Mouse (Mus musculus) kidney, embryonic 16.5 days (tissue): ENCODE data around the gene Foxj2. TPM values are rescaled to one million over a fixed set of nuclear protein-coding genes. Genes with fewer than 3 reads are reported as not detected.

Experiments
- ATAC-seq: fragments of 200-750 bp; cut with Nextera tagmentation; 2 replicates; pipeline ENCODE4 v1.8.0; 2017; ENCODE audit warnings: moderate TSS enrichment; ENCODE audit not compliant: low FRiP score, low TSS enrichment
- H3K27ac ChIP-seq: fragments of 300-500 bp; sonication (generic); 2 replicates; pipeline ENCODE4 v1.5.1; 2014; ENCODE audit warnings: low read length
- H3K27me3 ChIP-seq: fragments of 300-500 bp; sonication (generic); 2 replicates; pipeline ENCODE4 v1.6.1; 2014; ENCODE audit warnings: low read length, control low read depth, mixed read lengths; ENCODE audit not compliant: insufficient read depth
- H3K36me3 ChIP-seq: fragments of 300-500 bp; sonication (generic); 2 replicates; pipeline ENCODE4 v1.6.1; 2014; ENCODE audit warnings: low read length, control low read depth, mixed read lengths; ENCODE audit not compliant: insufficient read depth
- H3K4me1 ChIP-seq: fragments of 300-500 bp; sonication (generic); 2 replicates; pipeline ENCODE4 v1.6.1; 2014; ENCODE audit warnings: low read length, control low read depth, mixed read lengths; ENCODE audit not compliant: insufficient read depth
- H3K4me2 ChIP-seq: fragments of 300-500 bp; sonication (generic); replicated peaks from 2 replicates; pipeline ENCODE4 v1.6.1; 2014; ENCODE audit warnings: low read depth, low read length
- H3K4me3 ChIP-seq: fragments of 300-500 bp; sonication (generic); 2 replicates; pipeline ENCODE4 v1.5.1; 2014; ENCODE audit warnings: mild to moderate bottlenecking, low read length
- H3K9ac ChIP-seq: fragments of 300-500 bp; sonication (generic); replicated peaks from 2 replicates; pipeline ENCODE4 v1.6.1; 2014; ENCODE audit warnings: low read length
- H3K9me3 ChIP-seq: fragments of 300-500 bp; sonication (generic); 2 replicates; pipeline ENCODE4 v1.6.1; 2016; ENCODE audit warnings: low read length, control low read depth
- WGBS: fragments of 180-500 bp; shearing (Covaris S2); extraction: QIAGEN DNeasy Blood & Tissue Kit; methylation state at CpG from one replicate; pipeline ENCODE4 v1.1.7; 2014; 5-methylcytosine and 5-hydroxymethylcytosine counted together
- polyA plus RNA-seq: library from polyadenylated mRNA; unstranded; fragments of >200 nt; fragmentation: Nextera tagmentation; extraction: Ambion mirVana; gene quantifications from 2 replicates; pipeline ENCODE4 v1.2.1, GENCODE M21; 2015

Foxj2 gene
- polyA plus RNA-seq, 1 experiment from 2014 or later = 5.8 TPM

DNA sequence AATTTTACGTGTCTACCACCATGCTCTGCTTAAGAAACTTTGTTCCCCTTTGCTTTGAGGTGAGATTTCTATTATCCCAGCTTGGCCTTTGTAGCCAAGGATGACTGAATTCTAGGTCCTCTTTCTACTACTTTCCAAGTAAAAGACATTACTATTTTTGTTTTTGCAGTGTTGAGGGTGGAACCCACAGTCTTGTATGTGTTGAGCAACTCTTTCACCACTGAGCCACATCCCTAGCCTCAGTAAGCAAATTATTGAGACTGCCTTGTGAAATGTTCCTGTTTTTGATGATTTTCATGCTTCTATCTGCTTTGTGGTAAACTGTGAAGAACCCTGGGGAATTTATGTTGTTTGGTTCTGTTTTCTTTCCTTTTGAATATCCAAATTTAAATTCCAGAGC is 43.2 kb downstream of the Foxj2 start:
- ATAC-seq = no peak
- WGBS = 83% methylated on average over 1 of the region's 1 CpGs
- Histone ChIP-seq H3K9me3 (peaks cover 16% of the 10 kb centered on the region), H3K4me3 (no peak overlapping the region), H3K9ac (no peak overlapping the region), H3K27me3 (no peaks in the 10 kb centered on the region), H3K4me2 (no peak overlapping the region), H3K4me1 (no peaks in the 10 kb centered on the region), H3K36me3 (no peaks in the 10 kb centered on the region), H3K27ac (no peak overlapping the region)

DNA sequence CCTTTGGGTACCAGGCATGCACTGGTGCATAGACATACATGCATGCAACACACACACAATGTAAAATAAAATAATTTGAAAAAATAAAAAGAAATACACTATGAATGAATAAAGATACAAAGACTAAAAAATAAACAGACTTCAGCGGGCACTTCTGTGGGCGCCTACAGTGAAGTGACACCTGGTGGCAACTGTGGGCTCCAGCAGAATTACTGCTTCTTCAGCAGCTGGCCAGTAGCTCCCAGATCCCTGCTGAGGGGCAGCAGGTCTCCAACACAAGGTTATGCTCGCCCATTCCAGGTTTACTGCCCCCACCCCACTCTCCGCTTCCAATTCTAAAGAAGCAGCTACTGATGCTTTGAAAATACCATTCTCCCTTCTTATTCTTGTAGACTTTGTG is 48.2 kb downstream of the Foxj2 start:
- Histone ChIP-seq H3K4me3 (no peak overlapping the region), H3K4me1 (no peaks in the 10 kb centered on the region), H3K27me3 (no peaks in the 10 kb centered on the region), H3K9me3 (no peaks in the 10 kb centered on the region), H3K4me2 (no peak overlapping the region), H3K36me3 (no peaks in the 10 kb centered on the region), H3K27ac (no peak overlapping the region), H3K9ac (no peak overlapping the region)
- WGBS = 61% methylated on average over 4 of the region's 4 CpGs
- ATAC-seq = no peak

DNA sequence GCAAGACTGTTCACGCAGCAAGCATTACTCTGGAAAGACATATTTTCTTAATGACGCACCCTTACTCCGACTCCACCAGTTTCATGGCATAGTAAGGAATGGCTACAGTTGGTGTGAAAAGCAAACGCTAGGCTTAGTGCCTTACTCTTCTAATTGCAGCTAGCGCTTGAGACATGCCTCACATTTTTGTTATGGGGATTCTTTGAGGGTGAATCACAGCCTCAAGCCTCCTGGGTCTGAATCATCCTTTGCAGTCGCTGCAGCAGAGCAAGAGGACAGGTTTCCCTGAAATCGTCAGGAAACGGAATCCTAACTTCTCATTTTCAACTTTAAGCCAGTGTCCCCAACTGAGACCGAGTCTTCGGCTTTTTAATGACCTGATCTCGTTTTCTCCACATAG is 50.1 kb downstream of the Foxj2 start:
- 83% methylated on average over 11 of the region's 11 CpGs for WGBS
- no peak overlapping the region for H3K4me2 ChIP-seq
- ATAC-seq = no peak

DNA sequence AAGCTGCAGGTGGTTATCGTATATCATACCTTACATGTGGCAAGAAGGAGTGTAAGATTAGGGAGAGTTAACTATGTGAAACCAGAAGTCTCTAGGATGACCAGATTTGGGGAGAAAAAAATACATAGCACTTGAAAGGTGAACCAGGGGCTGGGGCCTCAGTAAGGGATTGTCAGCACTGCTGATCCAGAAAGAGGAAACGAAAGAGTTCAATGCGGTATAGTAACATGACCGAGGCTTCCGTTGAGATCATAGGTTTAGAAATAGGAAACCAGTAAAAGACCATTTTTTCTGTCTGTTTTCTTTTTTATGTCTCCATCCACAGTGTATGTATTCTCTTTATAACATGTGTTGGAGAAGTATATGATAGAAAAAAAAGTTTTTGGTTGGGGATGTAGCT is 53.1 kb downstream of the Foxj2 start:
- no peak for ATAC-seq
- Histone ChIP-seq H3K36me3 (no peaks in the 10 kb centered on the region), H3K27me3 (no peaks in the 10 kb centered on the region), H3K4me2 (no peak overlapping the region), H3K4me1 (peaks cover 6% of the 10 kb centered on the region), H3K9me3 (no peaks in the 10 kb centered on the region), H3K9ac (no peak overlapping the region), H3K4me3 (no peak overlapping the region), H3K27ac (no peak overlapping the region)
- WGBS = 93% methylated on average over 5 of the region's 5 CpGs

More for the DNA sequence above, 50.1 kb downstream of the Foxj2 start:
- no peak overlapping the region for H3K27ac ChIP-seq
- no peaks in the 10 kb centered on the region for H3K27me3 ChIP-seq
- no peaks in the 10 kb centered on the region for H3K9me3 ChIP-seq
- H3K4me3 ChIP-seq = no peak overlapping the region
- H3K4me1 ChIP-seq = no peaks in the 10 kb centered on the region
- H3K9ac ChIP-seq = no peak overlapping the region
- H3K36me3 ChIP-seq = no peaks in the 10 kb centered on the region

DNA sequence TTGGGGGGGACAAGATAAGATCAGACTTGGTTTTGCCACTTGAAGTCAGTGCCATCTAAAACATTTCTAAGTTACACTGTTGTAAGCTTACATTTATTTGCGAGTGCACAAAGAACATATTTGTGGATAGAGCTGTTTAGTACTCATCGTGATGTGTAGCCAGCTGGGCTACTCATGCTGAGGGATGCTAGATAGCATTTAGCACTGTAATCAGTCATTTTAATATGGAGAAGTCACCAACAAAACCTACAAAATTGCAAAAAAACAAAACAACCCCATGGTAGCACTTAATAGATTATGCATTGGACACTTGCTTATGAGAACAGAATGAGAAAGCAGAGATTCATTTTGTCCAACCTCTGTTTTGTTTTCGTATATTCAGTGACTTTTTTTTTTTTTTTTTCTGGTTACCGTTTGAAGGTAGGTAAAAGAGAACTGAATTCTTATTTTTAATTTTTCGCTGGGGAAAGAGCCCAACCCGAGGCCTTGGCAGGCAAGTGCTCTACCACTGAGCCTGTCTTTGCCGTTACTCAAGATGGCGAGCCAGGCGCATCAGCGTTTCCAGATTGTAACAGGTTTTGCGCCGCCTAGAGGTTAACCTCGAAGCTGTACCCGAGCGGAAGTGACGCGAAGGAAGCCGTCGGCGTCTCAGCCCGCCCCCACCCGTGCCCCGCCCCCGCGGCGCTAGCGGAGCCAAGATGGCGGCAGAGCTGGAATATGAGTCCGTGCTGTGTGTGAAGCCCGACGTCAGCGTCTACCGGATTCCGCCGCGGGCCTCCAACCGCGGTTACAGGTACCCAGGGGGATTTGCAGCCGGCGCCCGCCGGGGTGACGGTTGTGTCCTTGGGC is 54.4 kb downstream of the Foxj2 start, which contains the start of gene Necap1:
Gene Necap1, plus strand, starts transcription at position 604 of the 849 bp plus-strand sequence.
- ATAC-seq = peak; percentile 96
- Histone ChIP-seq H3K36me3 (peaks cover 8% of the 10 kb centered on the region; the same call in 1 of the 2 replicates), H3K27me3 (no peaks in the 10 kb centered on the region), H3K9me3 (no peaks in the 10 kb centered on the region), H3K4me1 (peaks cover 6% of the 10 kb centered on the region), H3K9ac (peak within 1 kb of the TSS; percentile 95), H3K4me3 (peak within 1 kb of the TSS; percentile 87), H3K4me2 (peak within 1 kb of the TSS; percentile 65), H3K27ac (peak within 1 kb of the TSS; percentile 87)
- 9% methylated on average over 33 of the region's 43 CpGs for WGBS

DNA sequence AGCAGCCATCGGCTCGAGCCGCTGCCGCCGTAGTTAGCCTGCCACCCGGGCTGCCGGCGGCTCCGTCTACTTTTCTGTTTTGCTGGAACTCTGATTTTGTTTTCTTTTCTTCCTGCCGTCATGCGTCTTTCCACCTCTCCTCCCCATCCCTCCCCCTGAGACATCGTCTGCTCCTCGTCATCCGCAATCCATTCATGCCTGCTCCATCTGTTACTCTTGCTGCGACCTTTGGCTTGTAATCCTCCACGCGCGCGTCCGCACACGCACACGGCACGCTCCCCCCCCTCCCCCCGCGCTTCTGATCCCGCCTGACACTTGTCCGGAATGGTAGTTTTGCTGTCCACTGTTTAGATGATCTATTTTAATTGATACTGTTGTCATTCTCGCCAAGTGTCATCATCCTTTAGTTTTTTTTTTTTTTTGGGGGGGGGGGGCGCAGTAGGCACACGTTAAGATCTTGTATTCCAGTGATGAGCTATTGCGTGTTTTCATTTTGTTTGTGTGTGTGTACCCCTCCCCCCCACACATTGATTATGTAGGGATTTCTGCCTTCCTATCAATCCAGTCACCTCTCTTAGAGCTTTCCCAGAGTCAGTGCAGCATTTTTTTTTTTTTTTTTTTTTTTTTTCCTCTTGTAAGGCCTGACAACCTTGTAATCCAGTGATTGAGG is 55.1 kb downstream of the Foxj2 start:
- Histone ChIP-seq H3K4me3 (peak overlapping the region; percentile 87), H3K4me1 (peaks cover 6% of the 10 kb centered on the region), H3K9ac (peak overlapping the region; percentile 95), H3K9me3 (no peaks in the 10 kb centered on the region), H3K27me3 (no peaks in the 10 kb centered on the region), H3K4me2 (peak overlapping the region; percentile 65), H3K27ac (peak overlapping the region; percentile 87), H3K36me3 (peaks cover 8% of the 10 kb centered on the region; the same call in 1 of the 2 replicates)
- under 1% methylated on average over 31 of the region's 31 CpGs for WGBS
- peak; percentile 64 for ATAC-seq

DNA sequence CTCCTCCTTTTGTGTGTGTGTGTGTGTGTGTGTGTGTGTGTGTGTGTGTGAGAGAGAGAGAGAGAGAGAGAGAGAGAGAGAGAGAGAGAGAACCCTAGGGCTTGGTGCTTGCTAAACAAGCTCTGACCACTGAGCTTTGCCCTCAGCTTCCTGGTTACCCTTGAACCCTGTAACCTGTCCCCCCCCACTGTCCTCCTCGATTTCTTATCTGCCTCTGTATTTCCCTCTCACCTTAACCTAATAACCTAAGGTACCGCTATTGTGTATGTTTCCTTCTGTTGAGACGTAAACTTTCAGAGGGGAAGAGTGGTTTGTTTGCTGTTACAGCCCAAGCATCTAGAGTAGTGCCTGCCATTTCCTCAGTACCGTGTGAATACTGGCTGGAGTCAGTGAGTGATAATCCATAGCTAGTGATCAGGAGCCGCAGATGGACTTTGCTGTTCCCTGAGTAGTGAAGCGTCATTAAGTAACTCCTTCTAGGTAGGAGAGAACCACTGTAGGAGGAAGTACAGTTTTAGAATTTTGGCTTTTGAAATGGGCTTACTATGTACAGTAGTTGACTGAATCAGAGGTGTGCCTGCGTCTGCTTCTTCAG is 59.5 kb downstream of the Foxj2 start:
- Histone ChIP-seq H3K36me3 (peaks cover 42% of the 10 kb centered on the region), H3K27me3 (no peaks in the 10 kb centered on the region), H3K4me1 (peaks cover 6% of the 10 kb centered on the region), H3K4me2 (no peak overlapping the region), H3K4me3 (no peak overlapping the region), H3K27ac (no peak overlapping the region), H3K9me3 (no peaks in the 10 kb centered on the region), H3K9ac (no peak overlapping the region)
- 88% methylated on average over 7 of the region's 7 CpGs for whole genome bisulfite sequencing
- ATAC-seq = no peak

DNA sequence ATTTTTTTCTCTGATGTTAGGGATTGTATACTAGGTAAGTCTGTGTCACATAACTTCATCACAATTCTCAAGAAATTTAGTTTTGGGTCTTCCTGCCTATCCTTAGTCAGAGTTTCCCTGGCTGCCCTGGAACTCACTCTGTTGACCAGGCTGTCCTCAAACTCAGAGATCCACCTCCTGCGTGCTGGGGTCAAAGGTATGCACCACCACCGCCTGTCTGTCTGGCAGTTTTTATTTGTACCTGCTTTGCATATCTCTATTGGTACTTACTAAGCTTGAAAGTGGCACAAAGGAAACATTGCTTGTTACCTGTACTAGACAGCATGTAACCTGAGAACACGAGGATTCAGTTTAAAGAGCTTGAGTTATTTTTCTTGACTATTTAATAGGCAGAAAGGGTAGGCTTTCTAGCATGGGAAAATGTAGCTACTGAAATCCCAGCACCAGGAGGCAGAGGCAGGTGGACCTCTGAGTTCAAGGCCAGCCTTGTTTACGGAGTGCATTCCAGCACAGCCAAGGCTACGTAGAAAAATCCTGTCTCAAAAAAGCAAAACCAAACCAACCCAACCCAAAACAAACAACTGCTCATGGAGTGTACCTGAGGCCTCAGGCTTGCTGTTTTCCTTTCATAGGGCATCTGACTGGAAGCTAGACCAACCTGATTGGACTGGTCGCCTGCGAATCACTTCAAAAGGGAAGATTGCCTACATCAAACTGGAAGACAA is 60.2 kb downstream of the Foxj2 start:
- 85% methylated on average over 7 of the region's 7 CpGs for WGBS
- no peaks in the 10 kb centered on the region for H3K27me3 ChIP-seq

DNA sequence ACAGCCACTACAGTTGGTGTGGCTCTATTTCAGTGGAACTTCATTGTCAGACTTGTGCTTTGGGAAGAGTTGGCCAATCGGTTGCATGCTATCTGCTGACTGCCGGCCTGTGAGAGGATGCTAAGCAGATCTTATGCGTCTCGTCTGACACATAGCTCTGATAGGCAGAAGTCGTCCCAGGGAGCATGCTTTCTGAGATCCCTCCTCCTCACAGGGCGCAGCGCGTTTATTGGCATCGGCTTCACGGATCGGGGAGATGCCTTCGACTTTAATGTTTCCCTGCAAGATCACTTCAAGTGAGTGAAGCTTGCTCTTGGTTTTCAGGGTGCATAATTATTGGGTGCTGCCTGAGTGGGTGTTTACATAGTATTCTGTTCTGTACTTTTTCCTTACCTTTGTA is 61.6 kb downstream of the Foxj2 start:
- WGBS = 93% methylated on average over 12 of the region's 12 CpGs
- Histone ChIP-seq H3K36me3 (peaks cover 56% of the 10 kb centered on the region), H3K27me3 (no peaks in the 10 kb centered on the region), H3K9me3 (no peaks in the 10 kb centered on the region), H3K4me1 (no peaks in the 10 kb centered on the region; the same call in 1 of the 2 replicates), H3K4me3 (no peak overlapping the region), H3K4me2 (no peak overlapping the region), H3K27ac (no peak overlapping the region), H3K9ac (no peak overlapping the region)
- ATAC-seq = no peak

More for the DNA sequence above, 60.2 kb downstream of the Foxj2 start:
- Histone ChIP-seq H3K4me2 (no peak overlapping the region), H3K9me3 (no peaks in the 10 kb centered on the region), H3K36me3 (peaks cover 49% of the 10 kb centered on the region), H3K4me3 (no peak overlapping the region), H3K9ac (no peak overlapping the region), H3K27ac (no peak overlapping the region), H3K4me1 (peaks cover 6% of the 10 kb centered on the region)
- no peak for ATAC-seq
